Mouse (Mus musculus): ENCODE measurements around the gene Dio1.

Dio1 gene

GRCm38 (mm10) chr4:107300902-107301555 lies 5.9 kb downstream of the Dio1 start:
- no peak for DNase-seq (ENCODE audit: low read depth)

GRCm38 (mm10) chr4:107300371-107300770 lies 6.6 kb downstream of the Dio1 start:
- no peak for DNase-seq (ENCODE audit: low read depth)

GRCm38 (mm10) chr4:107299779-107300340 lies 7.1 kb downstream of the Dio1 start:
- DNase-seq (ENCODE audit: low read depth), result no peak

- DNase-seq (ENCODE audit: low read depth), result no peak
These were observed 8.8 kb downstream of the Dio1 start for GRCm38 (mm10) chr4:107298071-107298606.

GRCm38 (mm10) chr4:107292273-107292662 lies 14.7 kb downstream of the Dio1 start:
- no peak for DNase-seq (ENCODE audit: low read depth)

GRCm38 (mm10) chr4:107291611-107292272 lies 15.2 kb downstream of the Dio1 start:
- no peak for DNase-seq (ENCODE audit: low read depth)

- DNase-seq (ENCODE audit: low read depth), result no peak
These were observed 19.5 kb downstream of the Dio1 start for GRCm38 (mm10) chr4:107287517-107287916.

GRCm38 (mm10) chr4:107286386-107286785 lies 20.6 kb downstream of the Dio1 start:
- no peak for DNase-seq (ENCODE audit: low read depth)

- DNase-seq (ENCODE audit: low read depth), result no peak
These were observed 21.3 kb downstream of the Dio1 start for GRCm38 (mm10) chr4:107285446-107286200.

- DNase-seq (ENCODE audit: low read depth), result no peak
These were observed 26.0 kb downstream of the Dio1 start for GRCm38 (mm10) chr4:107280843-107281475.

- DNase-seq (ENCODE audit: low read depth), result no peak
These were observed 28.7 kb downstream of the Dio1 start for GRCm38 (mm10) chr4:107278188-107278707.

- no peak for DNase-seq (ENCODE audit: low read depth)
These were observed 32.5 kb downstream of the Dio1 start for GRCm38 (mm10) chr4:107274511-107274910.

- DNase-seq (ENCODE audit: low read depth), result no peak
These were observed 33.3 kb downstream of the Dio1 start for GRCm38 (mm10) chr4:107273683-107274082.

- peak; percentile 76 for DNase-seq (ENCODE audit: low read depth)
These were observed 47.0 kb downstream of the Dio1 start for GRCm38 (mm10) chr4:107260001-107260400.

- DNase-seq (ENCODE audit: low read depth), result no peak
These were observed 52.6 kb downstream of the Dio1 start for GRCm38 (mm10) chr4:107254414-107254813.

GRCm38 (mm10) chr4:107253125-107254091 lies 53.6 kb downstream of the Dio1 start, which contains the start of the genes Lrrc42 and Hspb11:
Gene Lrrc42, minus strand, starts transcription at chr4:107253532.
Gene Hspb11, plus strand, starts transcription at chr4:107253593.
- peak; percentile 98 for DNase-seq (ENCODE audit: low read depth)

- DNase-seq (ENCODE audit: low read depth), result no peak
These were observed 54.4 kb downstream of the Dio1 start for GRCm38 (mm10) chr4:107252522-107252921.

GRCm38 (mm10) chr4:107250494-107250893 lies 56.5 kb downstream of the Dio1 start:
- peak; percentile 76 for DNase-seq (ENCODE audit: low read depth)

GRCm38 (mm10) chr4:107249471-107249870 lies 57.5 kb downstream of the Dio1 start:
- DNase-seq (ENCODE audit: low read depth), result no peak

GRCm38 (mm10) chr4:107248061-107248460 lies 58.9 kb downstream of the Dio1 start:
- DNase-seq (ENCODE audit: low read depth), result no peak

Data from naive thymus-derived CD4-positive, alpha-beta T cell, adult 2 months (primary cell).